ENCODE assay signal across 11 mouse cellular contexts in genomic region chr9:65175939-65176871, GRCm38 (mm10). TPM values are rescaled to one million over a fixed set of nuclear protein-coding genes. Genes with fewer than 3 reads are reported as not detected.
DNase-seq lines count a peak whose midpoint lies in the region; ATAC-seq and TF ChIP-seq lines count a peak whose summit lies in the region.
"Had no signal": no experiment of that assay in that cellular context is flagged by ENCODE, and none has a peak within 500 bp of the region (broad histone marks: within the 10 kb centered on the region; RNA-seq: fewer than 3 reads in every experiment).

No protein-coding gene starts in this region.

- 14% methylated on average over 9 of the region's 9 CpGs for whole genome bisulfite sequencing in forebrain, embryonic 15.5 days
- 13% methylated on average over 9 of the region's 9 CpGs for WGBS in midbrain, embryonic 12.5 days
- WGBS in intestine, embryonic 15.5 days: 43% methylated on average over 9 of the region's 9 CpGs

- peaks cover 17% of the 10 kb centered on the region for H3K4me1 ChIP-seq in ES-Bruce4 (ENCODE audit: control insufficient read depth, insufficient read depth, low read length)
- peaks cover 63% of the 10 kb centered on the region for H3K4me1 ChIP-seq in forebrain, embryonic 15.5 days
- peaks cover 63% of the 10 kb centered on the region for H3K4me1 ChIP-seq in midbrain, embryonic 12.5 days
- peaks cover 22% of the 10 kb centered on the region for H3K4me1 ChIP-seq in intestine, embryonic 15.5 days (replicated peaks)

- ATAC-seq in forebrain, embryonic 15.5 days (replicated peaks): peak; percentile 62
- peak; percentile 68 for ATAC-seq in midbrain, embryonic 12.5 days (ENCODE audit: low FRiP score, low read depth)
- ATAC-seq in intestine, embryonic 15.5 days: no peak
- ATAC-seq: Patski had no signal

- H3K9ac ChIP-seq in ES-Bruce4 (ENCODE audit: low read depth, poor library complexity, severe bottlenecking): no peak overlapping the region
- H3K9ac ChIP-seq in forebrain, embryonic 15.5 days (replicated peaks): peak overlapping the region; percentile 23; the same call in 1 of the 2 replicates
- H3K9ac ChIP-seq in midbrain, embryonic 12.5 days (replicated peaks): peak overlapping the region; percentile 47
- no peak overlapping the region for H3K9ac ChIP-seq in intestine, embryonic 15.5 days
- H3K9ac ChIP-seq: heart, embryonic 15.5 days; liver, embryonic 13.5 days had no signal

- no peak for TF ChIP-seq POLR2A in ES-Bruce4 (IDR thresholded peaks at IDR 0.05; ENCODE audit: insufficient read depth, low read length)

- peak; percentile 52 for DNase-seq in A20 (ENCODE audit: low read depth, low spot score)
- no peak for DNase-seq in adrenal gland, postnatal 14 days
- DNase-seq in left cerebral cortex, postnatal 36 days (ENCODE audit: low spot score in 2 of 2): no peak
- DNase-seq: kidney, postnatal 36 days; liver, embryonic 13.5 days had no signal

- intact Hi-C loops in left cerebral cortex, postnatal 36 days (cut with DNase I): no loop called here

- no peak overlapping the region for H3K27ac ChIP-seq in ES-Bruce4 (ENCODE audit: insufficient read depth, low read length)
- H3K27ac ChIP-seq in forebrain, embryonic 15.5 days (replicated peaks): peak overlapping the region; percentile 93
- H3K27ac ChIP-seq in midbrain, embryonic 12.5 days (replicated peaks): peak overlapping the region; percentile 98
- no peak overlapping the region for H3K27ac ChIP-seq in intestine, embryonic 15.5 days
- H3K27ac ChIP-seq: heart, embryonic 15.5 days; liver, embryonic 13.5 days had no signal

- H3K4me2 ChIP-seq in forebrain, embryonic 15.5 days (replicated peaks): peak overlapping the region; percentile 18
- peak overlapping the region; percentile 28 for H3K4me2 ChIP-seq in midbrain, embryonic 12.5 days (replicated peaks)
- no peak overlapping the region for H3K4me2 ChIP-seq in intestine, embryonic 15.5 days (replicated peaks)
- H3K4me2 ChIP-seq: heart, embryonic 15.5 days; liver, embryonic 13.5 days had no signal

- H3K27me3 ChIP-seq in ES-Bruce4 (ENCODE audit: control insufficient read depth, insufficient read depth, low read length, poor library complexity, severe bottlenecking): no peaks in the 10 kb centered on the region
- no peaks in the 10 kb centered on the region for H3K27me3 ChIP-seq in forebrain, embryonic 15.5 days
- no peaks in the 10 kb centered on the region for H3K27me3 ChIP-seq in midbrain, embryonic 12.5 days
- no peaks in the 10 kb centered on the region for H3K27me3 ChIP-seq in intestine, embryonic 15.5 days (replicated peaks)

- H3K36me3 ChIP-seq in ES-Bruce4 (ENCODE audit: control insufficient read depth, insufficient read depth, low read length, poor library complexity, severe bottlenecking): no peaks in the 10 kb centered on the region
- no peaks in the 10 kb centered on the region; the same call in 1 of the 2 replicates for H3K36me3 ChIP-seq in forebrain, embryonic 15.5 days
- peaks cover 31% of the 10 kb centered on the region for H3K36me3 ChIP-seq in midbrain, embryonic 12.5 days
- no peaks in the 10 kb centered on the region for H3K36me3 ChIP-seq in intestine, embryonic 15.5 days
- H3K36me3 ChIP-seq: heart, embryonic 15.5 days; liver, embryonic 13.5 days had no signal

- no peaks in the 10 kb centered on the region for H3K9me3 ChIP-seq in ES-Bruce4 (replicated peaks; ENCODE audit: control insufficient read depth, insufficient read depth, low read length, poor library complexity, severe bottlenecking)
- H3K9me3 ChIP-seq in forebrain, embryonic 15.5 days: no peaks in the 10 kb centered on the region
- H3K9me3 ChIP-seq in midbrain, embryonic 12.5 days: no peaks in the 10 kb centered on the region
- H3K9me3 ChIP-seq in intestine, embryonic 15.5 days: no peaks in the 10 kb centered on the region
- H3K9me3 ChIP-seq: heart, embryonic 15.5 days; liver, embryonic 13.5 days had no signal

- 0 out of 2 replicates have a peak, but pooled peaks have one; percentile 16 for TF ChIP-seq EP300 in ES-Bruce4 (IDR thresholded peaks at IDR 0.05; ENCODE audit: insufficient read depth, low read depth, low read length)

- H3K4me3 ChIP-seq in ES-Bruce4 (ENCODE audit: low read depth, low read length): no peak overlapping the region
- no peak overlapping the region for H3K4me3 ChIP-seq in forebrain, embryonic 15.5 days
- 0 out of 2 replicates have a peak overlapping the region, but pooled peaks have one; percentile 12 for H3K4me3 ChIP-seq in midbrain, embryonic 12.5 days
- H3K4me3 ChIP-seq in intestine, embryonic 15.5 days (replicated peaks): no peak overlapping the region
- H3K4me3 ChIP-seq: heart, embryonic 15.5 days; liver, embryonic 13.5 days had no signal

- TF ChIP-seq CTCF in ES-Bruce4 (IDR thresholded peaks at IDR 0.05; ENCODE audit: low read depth, low read length): no peak

RNA-seq across cellular contexts. Expression of gene Parp16, which starts 18.9 kb away (rescaled TPM):
- polyA plus RNA-seq in ES-Bruce4 (2011; ENCODE audit: insufficient read depth, insufficient read length, low read depth, missing spikeins): 5.7 and 7.1 TPM in 2 replicates
- polyA plus RNA-seq in forebrain, embryonic 15.5 days (2015; fragmentation: Nextera tagmentation; extraction: Ambion mirVana): 4.9 and 5.1 TPM in 2 replicates
- polyA plus RNA-seq in midbrain, embryonic 12.5 days (2016; fragmentation: Nextera tagmentation; extraction: Ambion mirVana): 5.6 and 6.5 TPM in 2 replicates
- 9.4 and 9.7 TPM in 2 replicates for polyA plus RNA-seq in intestine, embryonic 15.5 days (2015; fragmentation: Nextera tagmentation; extraction: Ambion mirVana)
- 15.2 and 17.3 TPM in 2 replicates for total RNA-seq in adrenal gland, postnatal 14 days (2021)
- total RNA-seq in left cerebral cortex, postnatal 36 days (2021): 1 to 10 TPM; 2.5 to 4.2 TPM

RNA-seq across cellular contexts. Expression of gene Igdcc3, which starts 35.2 kb away (rescaled TPM):
- polyA plus RNA-seq in ES-Bruce4 (2011; ENCODE audit: insufficient read depth, insufficient read length, low read depth, missing spikeins): 8.6 and 8.9 TPM in 2 replicates
- 9.6 and 9.8 TPM in 2 replicates for polyA plus RNA-seq in forebrain, embryonic 15.5 days (2015; fragmentation: Nextera tagmentation; extraction: Ambion mirVana)
- 62.1 and 74.7 TPM in 2 replicates for polyA plus RNA-seq in midbrain, embryonic 12.5 days (2016; fragmentation: Nextera tagmentation; extraction: Ambion mirVana)
- polyA plus RNA-seq in intestine, embryonic 15.5 days (2015; fragmentation: Nextera tagmentation; extraction: Ambion mirVana): 0.99 and 1.4 TPM in 2 replicates
- total RNA-seq in adrenal gland, postnatal 14 days (2021): 1.2 and 1.4 TPM in 2 replicates
- total RNA-seq in left cerebral cortex, postnatal 36 days (2021): 1 to 10 TPM; 2.0 to 2.3 TPM
- polyA plus RNA-seq: Patski had no signal

Comparison
In these comparisons a context has a peak if more than half of its experiments do, and no peak if none do; other contexts are left out.
1. H3K27ac ChIP-seq: peak in forebrain, embryonic 15.5 days (single experiment) and midbrain, embryonic 12.5 days (single experiment); none in ES-Bruce4 (single experiment) and intestine, embryonic 15.5 days (single experiment).
2. H3K9ac ChIP-seq: peak in forebrain, embryonic 15.5 days (single experiment) and midbrain, embryonic 12.5 days (single experiment); none in ES-Bruce4 (single experiment) and intestine, embryonic 15.5 days (single experiment).